ENCODE assay signal across 10 mouse cellular contexts in genomic region chr8:88299907-88300603, GRCm38 (mm10). TPM values are rescaled to one million over a fixed set of nuclear protein-coding genes. Genes with fewer than 3 reads are reported as not detected.
DNase-seq lines count a peak whose midpoint lies in the region; ATAC-seq and TF ChIP-seq lines count a peak whose summit lies in the region.
"Had no signal": no experiment of that assay in that cellular context is flagged by ENCODE, and none has a peak within 500 bp of the region (broad histone marks: within the 10 kb centered on the region; RNA-seq: fewer than 3 reads in every experiment).

No protein-coding gene starts in this region.

- H3K4me3 ChIP-seq in kidney, adult 2 months (ENCODE audit: insufficient read depth, low read depth, low read length): no peak overlapping the region
- no peak overlapping the region for H3K4me3 ChIP-seq in heart, embryonic 15.5 days

- TF ChIP-seq CTCF in kidney, adult 2 months (conservative IDR thresholded peaks at IDR 0.05; ENCODE audit: insufficient read depth, insufficient read length, low read depth, low read length): no peak

- DNase-seq in kidney, adult 2 months: peak; percentile 20
- no peak for DNase-seq in kidney, adult 9 months
- DNase-seq in MEL-GATA-1-ER (ENCODE audit: extremely low read depth, low read depth): peak; percentile 91
- DNase-seq in neural tube, embryonic 10.5 days (ENCODE audit: extremely low spot score, low spot score): no peak
- DNase-seq in urinary bladder, postnatal 14 days (ENCODE audit: low spot score): no peak
- no peak for DNase-seq in right cerebral cortex, adult 18-20 months

- H3K9ac ChIP-seq in heart, embryonic 15.5 days: no peak overlapping the region

- no peaks in the 10 kb centered on the region for H3K9me3 ChIP-seq in heart, embryonic 15.5 days (replicated peaks)

- H3K4me2 ChIP-seq in heart, embryonic 15.5 days: no peak overlapping the region
- H3K4me2 ChIP-seq: midbrain, embryonic 11.5 days had no signal

- 74% methylated on average over 10 of the region's 10 CpGs for WGBS in kidney, adult 2 months
- WGBS in heart, embryonic 15.5 days: 60% methylated on average over 10 of the region's 10 CpGs

- H3K36me3 ChIP-seq in kidney, adult 2 months (ENCODE audit: control insufficient read depth, insufficient read depth, low read length): no peaks in the 10 kb centered on the region
- no peaks in the 10 kb centered on the region for H3K36me3 ChIP-seq in heart, embryonic 15.5 days

- no peaks in the 10 kb centered on the region for H3K4me1 ChIP-seq in kidney, adult 2 months (ENCODE audit: control insufficient read depth, insufficient read depth, low read length)
- peaks cover 24% of the 10 kb centered on the region for H3K4me1 ChIP-seq in heart, embryonic 15.5 days (replicated peaks)

- no peaks in the 10 kb centered on the region for H3K27me3 ChIP-seq in kidney, adult 2 months (replicated peaks; ENCODE audit: control insufficient read depth, insufficient read depth, low read length)
- no peaks in the 10 kb centered on the region for H3K27me3 ChIP-seq in heart, embryonic 15.5 days

- ATAC-seq in heart, embryonic 15.5 days (replicated peaks; ENCODE audit: insufficient number of reproducible peaks, insufficient read depth, low FRiP score, low read depth): 0 out of 2 replicates have a peak, but pooled peaks have one; percentile 20
- peak; percentile 74 for ATAC-seq in megakaryocyte progenitor cell, adult 5-6 weeks (replicated peaks; ENCODE audit: poor library complexity)

- H3K27ac ChIP-seq in kidney, adult 2 months (ENCODE audit: insufficient read depth, low read depth, low read length): no peak overlapping the region
- H3K27ac ChIP-seq in heart, embryonic 15.5 days: peak overlapping the region; percentile 45; the same call in 1 of the 2 replicates
- H3K27ac ChIP-seq: kidney, postnatal 0 days had no signal

- no peak for TF ChIP-seq POLR2A in kidney, adult 2 months (IDR thresholded peaks at IDR 0.05; ENCODE audit: low read depth, low read length)

RNA-seq across cellular contexts. Expression of gene Adcy7, which starts 27.9 kb away (rescaled TPM):
- 3.0 and 4.8 TPM in 2 replicates for polyA plus RNA-seq in kidney, adult 2 months (2012; rRNA removed)
- 2.7 and 5.9 TPM in 2 replicates for polyA plus RNA-seq in heart, embryonic 15.5 days (2015; fragmentation: Nextera tagmentation; extraction: Ambion mirVana)
- total RNA-seq in megakaryocyte progenitor cell, adult 5-6 weeks (2015): 25.5 and 27.8 TPM in 2 replicates
- 40.6 and 41.6 TPM in 2 replicates for total RNA-seq in megakaryocyte progenitor cell, adult 5-6 weeks (2017)

Comparison
In these comparisons a context has a peak if more than half of its experiments do, and no peak if none do; other contexts are left out.
1. DNase-seq: peak in kidney, adult 2 months (single experiment) and MEL-GATA-1-ER (single experiment); none in kidney, adult 9 months (single experiment), neural tube, embryonic 10.5 days (single experiment), urinary bladder, postnatal 14 days (single experiment) and right cerebral cortex, adult 18-20 months (single experiment).